Mouse (Mus musculus) cerebellum, adult 2 months (tissue): ENCODE data around the gene Stx6. TPM values are rescaled to one million over a fixed set of nuclear protein-coding genes. Genes with fewer than 3 reads are reported as not detected.

ENCODE experiments used
- DNase-seq, 2 experiments: peaks; one replicate each; pipeline ENCODE4 v3.0.0; 2021
- H3K27ac ChIP-seq: fragments of 200-500 bp; 2 replicates; pipeline ENCODE4 v1.5.1; 2012; ENCODE audit warnings: low read length, control low read depth, inconsistent platforms; ENCODE audit not compliant: insufficient read depth
- H3K27me3 ChIP-seq: fragments of 200-500 bp; 2 replicates; pipeline ENCODE4 v1.6.1; 2012; ENCODE audit warnings: inconsistent platforms, mild to moderate bottlenecking, low read length, moderate library complexity; ENCODE audit not compliant: control insufficient read depth, insufficient read depth
- H3K4me1 ChIP-seq: fragments of 200-500 bp; 2 replicates; pipeline ENCODE4 v1.6.1; 2011; ENCODE audit warnings: low read length; ENCODE audit not compliant: control insufficient read depth, insufficient read depth
- H3K4me3 ChIP-seq: fragments of 200-500 bp; replicated peaks from 2 replicates; pipeline ENCODE3; 2011; ENCODE audit warnings: mild to moderate bottlenecking, low read depth, low read length, control low read depth; ENCODE audit not compliant: insufficient read depth
- CTCF ChIP-seq: fragments of 200-500 bp; IDR thresholded peaks from 2 replicates; pipeline ENCODE4 v1.5.1; 2011; ENCODE audit warnings: low read depth, mild to moderate bottlenecking, control low read depth, low read length, moderate library complexity, borderline replicate concordance; ENCODE audit not compliant: insufficient read depth
- POLR2A ChIP-seq: fragments of 200-500 bp; IDR thresholded peaks from 2 replicates; pipeline ENCODE4 v1.6.1; 2011; ENCODE audit warnings: low read length, control low read depth, borderline replicate concordance; ENCODE audit not compliant: insufficient read depth
- WGBS: fragments of 180-500 bp; shearing (Covaris S2); methylation state at CpG from one replicate; pipeline ENCODE4 v1.1.7; 2018; 5-methylcytosine and 5-hydroxymethylcytosine counted together
- polyA plus RNA-seq: library from polyadenylated mRNA; depleted of rRNA; stranded (reverse); fragments of >200 nt; gene quantifications from 2 replicates; pipeline ENCODE4 v1.2.3, GENCODE M21; 2012; rRNA removed

Gene Stx6
- polyA plus RNA-seq, 1 experiment: 83.2 TPM

- TF ChIP-seq CTCF (no peak), POLR2A (no peak)
- Histone ChIP-seq H3K4me1 (no peaks in the 10 kb centered on the region; the same call in 1 of the 2 replicates), H3K4me3 (no peak overlapping the region), H3K27ac (no peak overlapping the region), H3K27me3 (no peaks in the 10 kb centered on the region)
- WGBS: 61% methylated on average over 12 of the region's 12 CpGs
- DNase-seq: no peak
Measured at GRCm38 (mm10) chr1:155253126-155253525, 94.6 kb downstream of the Stx6 start.

GRCm38 (mm10) chr1:155254309-155254708 lies 95.8 kb downstream of the Stx6 start:
- H3K4me1 ChIP-seq: no peaks in the 10 kb centered on the region; the same call in 1 of the 2 replicates
- no peak overlapping the region for H3K4me3 ChIP-seq
- DNase-seq: no peak
- H3K27me3 ChIP-seq: no peaks in the 10 kb centered on the region
- WGBS: 85% methylated on average over 8 of the region's 8 CpGs
- TF ChIP-seq POLR2A (no peak), CTCF (no peak)
- H3K27ac ChIP-seq: no peak overlapping the region

Other genes starting within 250 kb of the Stx6 start
- 13.0 and 13.7 TPM in 2 replicates for gene Ier5, start 59.1 kb upstream of the Stx6 start, polyA plus RNA-seq
- gene Mr1, start 11.9 kb upstream of the Stx6 start, polyA plus RNA-seq: 4.0 and 4.6 TPM in 2 replicates
- 14.1 and 15.5 TPM in 2 replicates for gene BC034090, start 85.7 kb downstream of the Stx6 start, polyA plus RNA-seq